Mouse (Mus musculus) kidney, adult 8-10 months (tissue): ENCODE measurements around the gene Phf21a.
A peak's percentile ranks its signal among the peaks of the same experiment; 100 is the strongest.
"Not testable (repeated sequence)": the region's sequence is repeated elsewhere in the genome, so short reads cannot be mapped to it uniquely, and the experiment has no call there.

Experiments
- DNase-seq, 2 experiments: peaks; one replicate each; pipeline ENCODE4 v3.0.0; 2022

Phf21a gene

DNA sequence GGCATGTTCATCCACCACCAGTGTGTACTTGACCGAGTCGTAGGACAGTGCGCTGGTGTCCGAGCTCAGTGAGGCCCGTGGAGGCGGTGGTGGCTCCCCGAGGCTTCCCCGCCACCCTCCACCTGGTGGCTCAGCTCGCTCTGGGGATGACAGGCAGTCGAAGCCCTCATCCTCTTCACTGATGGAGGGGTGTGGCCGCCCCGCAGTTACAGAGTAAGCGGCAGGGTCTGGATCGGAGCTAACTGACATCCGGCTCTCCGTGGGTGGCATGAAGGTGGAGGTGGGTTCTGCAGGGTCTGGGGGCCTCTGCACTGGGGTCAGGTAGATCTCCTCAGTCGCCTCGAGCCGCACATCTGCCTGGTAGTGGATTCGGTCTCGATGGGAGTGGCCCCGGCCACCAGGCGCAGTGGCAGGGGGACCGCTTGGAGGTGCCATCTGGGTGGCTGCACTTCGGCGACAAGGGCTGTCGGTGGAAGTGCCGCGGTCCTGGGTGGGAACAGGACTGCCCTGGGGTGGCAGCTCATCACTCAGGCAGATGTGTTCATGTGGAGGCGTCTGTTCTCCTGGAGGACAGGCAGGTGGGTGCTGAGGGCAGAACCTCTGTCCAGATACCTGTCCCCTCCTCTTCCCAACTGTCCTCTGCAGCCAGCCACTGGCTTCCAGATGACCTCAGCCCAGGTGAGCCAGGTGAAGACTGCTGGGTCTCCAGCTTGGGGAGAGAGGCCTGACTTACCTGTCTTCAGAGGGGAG lies 294.1 kb downstream of the Phf21a start:
- DNase-seq: no peak

DNA sequence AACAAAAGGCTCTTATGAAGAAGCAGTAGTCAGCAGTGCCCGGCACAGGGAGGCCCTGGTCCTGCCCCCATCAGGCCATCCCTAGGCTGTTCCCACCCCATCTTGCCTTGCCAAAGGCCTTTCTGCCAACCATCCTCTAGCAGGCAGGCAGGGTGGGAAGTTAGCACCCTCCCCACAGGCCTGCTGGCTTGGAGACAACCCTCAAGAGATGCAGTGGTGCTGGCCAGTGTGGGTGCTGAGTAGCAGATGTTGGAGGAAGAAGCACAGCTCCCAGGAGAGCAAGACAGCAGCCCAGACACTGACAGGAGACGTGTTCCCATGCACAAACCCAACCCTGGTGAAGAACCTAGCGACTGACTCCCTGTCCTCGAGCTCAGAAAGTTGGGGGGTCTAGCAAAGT lies 294.7 kb downstream of the Phf21a start:
- no peak for DNase-seq

DNA sequence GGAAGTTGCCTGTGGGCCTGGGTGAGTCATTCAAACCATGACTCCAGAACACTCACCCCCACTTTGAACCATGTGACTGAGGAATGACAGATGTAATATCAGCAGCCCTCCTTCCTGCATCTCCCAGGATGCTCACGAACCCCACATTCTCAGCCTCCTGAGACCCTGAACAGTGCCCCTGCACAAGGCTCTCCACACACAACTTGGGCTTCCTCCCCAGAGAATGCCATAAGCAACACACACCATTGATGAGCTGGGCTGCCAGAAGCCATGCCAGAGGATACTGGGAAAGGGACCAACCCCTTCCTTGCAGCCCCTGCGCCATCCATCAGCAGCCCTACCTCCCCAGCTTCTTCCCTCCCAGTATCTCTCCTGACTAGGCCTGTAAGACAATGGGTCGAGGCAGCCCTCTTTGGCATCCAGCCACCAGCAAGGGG lies 295.2 kb downstream of the Phf21a start:
- no peak for DNase-seq

DNA sequence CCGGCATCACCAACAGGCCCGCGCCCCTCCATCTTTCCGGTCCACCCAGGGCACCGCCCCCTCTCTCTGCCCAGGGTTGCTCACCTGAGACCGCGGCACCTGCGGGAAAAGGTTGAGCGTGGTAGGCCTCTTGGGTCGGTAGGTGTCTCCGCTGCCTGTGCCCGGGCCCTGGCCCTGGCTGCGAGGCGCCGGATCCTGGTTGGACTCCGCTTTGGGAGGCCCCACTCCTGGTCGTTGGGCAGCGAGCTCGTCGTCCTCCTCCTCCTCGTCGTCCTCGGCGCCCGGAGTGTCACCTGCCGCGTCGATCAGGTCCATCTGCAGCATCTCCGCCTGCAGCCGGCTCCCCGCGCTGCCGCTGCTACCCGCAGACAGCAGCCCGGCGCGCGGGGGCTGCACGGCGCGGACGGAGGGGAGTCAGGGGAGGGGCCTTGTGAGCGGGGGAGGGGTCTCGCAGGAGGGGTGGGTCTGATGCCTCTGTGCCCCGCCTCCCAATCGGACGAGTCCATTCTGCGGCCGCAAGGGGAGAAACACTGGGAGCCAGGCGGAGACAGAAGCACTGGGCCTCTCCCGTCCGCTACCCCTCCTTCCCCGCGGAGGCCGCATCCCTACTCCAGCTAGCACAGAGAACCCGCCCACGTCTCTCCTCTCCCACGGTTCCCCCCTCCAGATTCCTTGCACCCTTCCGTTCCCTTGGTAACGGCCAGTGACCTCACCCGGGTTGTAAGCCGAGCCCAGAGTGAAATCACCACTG lies 296.1 kb downstream of the Phf21a start:
- DNase-seq: peak; percentile 79 to 83

DNA sequence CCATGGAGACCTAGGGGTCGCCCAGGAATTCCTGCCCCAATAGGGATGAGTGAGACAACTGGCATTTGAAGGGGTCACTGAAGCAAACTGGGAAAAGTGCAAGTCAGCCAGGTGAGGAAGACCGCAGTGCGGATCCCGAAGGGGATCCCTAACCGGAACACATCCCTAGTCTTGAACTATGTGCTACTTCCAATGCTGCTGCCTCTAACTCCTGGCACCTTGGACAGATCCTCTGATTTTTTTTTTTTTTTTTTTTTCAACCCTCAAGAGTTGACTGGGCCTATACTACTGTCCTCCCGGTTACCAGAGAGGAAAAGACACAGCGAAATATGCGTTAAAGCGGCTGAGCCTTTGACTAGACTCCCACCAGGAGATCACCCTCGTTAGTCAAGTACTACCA lies 296.7 kb downstream of the Phf21a start:
- DNase-seq: no peak

DNA sequence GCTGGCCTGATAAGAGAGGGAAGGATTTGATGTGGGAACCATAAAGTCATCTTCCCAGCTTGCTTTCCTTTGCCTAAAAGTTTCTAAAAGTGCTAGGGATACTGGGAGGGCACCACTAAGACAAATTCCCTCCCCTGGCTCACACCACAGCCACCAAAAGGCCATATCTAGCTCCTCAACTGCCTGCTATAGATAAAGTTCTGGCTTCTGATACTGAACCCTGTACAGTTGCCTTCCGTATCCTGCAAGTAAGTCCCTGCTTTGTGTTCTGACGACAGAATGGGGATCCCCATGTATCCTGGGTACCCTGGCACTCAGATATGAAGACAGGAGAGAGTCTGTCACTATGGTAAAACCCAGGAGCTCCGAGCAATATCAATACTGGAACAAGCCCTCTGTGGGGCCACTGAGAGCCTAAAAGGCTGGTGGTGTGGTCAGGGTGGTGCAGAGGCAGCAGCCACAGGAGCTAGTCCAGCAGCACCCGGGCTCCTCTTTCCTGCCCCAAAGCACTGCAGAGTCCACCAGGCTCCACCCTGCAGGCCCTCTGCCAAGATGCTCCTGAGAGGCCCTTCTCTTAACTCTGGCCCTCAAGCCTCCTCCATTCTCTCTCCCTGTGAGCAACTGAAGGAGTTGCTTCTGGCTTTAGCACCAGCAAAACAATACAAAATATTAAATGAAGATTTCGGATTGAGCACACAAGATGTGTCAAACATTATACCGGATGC lies 297.5 kb downstream of the Phf21a start:
- DNase-seq: no peak

DNA sequence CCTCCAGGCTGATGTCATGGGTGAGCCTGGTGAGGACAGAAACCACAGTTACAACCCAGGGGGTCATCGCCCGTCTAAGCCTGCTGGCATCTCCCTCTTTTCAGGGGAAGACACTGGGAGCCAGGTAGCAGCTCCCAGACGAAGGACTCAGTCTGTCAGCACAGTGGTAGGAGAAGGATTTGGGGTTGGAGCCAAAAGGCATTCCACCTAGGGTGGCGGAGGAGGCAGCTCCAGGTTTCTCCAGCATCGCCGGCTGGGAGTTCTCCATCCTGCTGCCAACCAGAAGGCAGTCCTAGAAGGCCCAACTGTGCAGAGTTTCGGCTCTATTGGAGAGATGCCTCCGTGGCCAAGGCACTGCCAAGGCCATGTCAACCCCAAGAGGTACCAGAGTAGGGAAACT lies 298.2 kb downstream of the Phf21a start:
- no peak for DNase-seq

DNA sequence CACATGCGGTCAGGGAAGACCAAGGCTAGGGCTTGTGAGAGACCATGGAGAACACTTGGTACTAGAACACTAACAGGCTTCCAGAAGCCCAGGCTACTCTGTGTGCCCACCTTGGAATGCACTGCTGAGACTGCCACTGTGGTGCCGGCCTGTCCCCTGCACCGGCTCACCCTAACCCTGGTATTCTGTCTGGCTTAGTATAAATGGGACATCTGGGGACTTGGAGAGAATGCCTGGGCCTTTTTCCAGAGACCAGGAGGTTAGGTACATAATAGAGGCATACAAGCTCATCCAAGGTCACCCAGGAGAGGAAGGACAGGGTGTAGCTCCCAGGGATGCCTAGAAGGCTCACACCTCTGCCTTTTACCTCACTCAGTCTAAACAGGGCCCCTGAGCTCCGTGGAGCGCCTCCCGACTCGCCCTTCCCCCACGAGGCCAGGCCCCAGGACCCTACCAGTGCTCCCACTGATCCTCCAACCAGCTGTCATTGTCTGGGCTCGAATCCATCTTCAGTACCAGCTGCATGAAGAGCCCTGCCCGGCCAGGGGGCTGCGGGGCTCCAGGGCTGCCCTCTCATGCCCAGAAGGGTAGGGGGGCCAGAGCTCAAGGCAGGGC lies 298.9 kb downstream of the Phf21a start:
- no peak for DNase-seq

DNA sequence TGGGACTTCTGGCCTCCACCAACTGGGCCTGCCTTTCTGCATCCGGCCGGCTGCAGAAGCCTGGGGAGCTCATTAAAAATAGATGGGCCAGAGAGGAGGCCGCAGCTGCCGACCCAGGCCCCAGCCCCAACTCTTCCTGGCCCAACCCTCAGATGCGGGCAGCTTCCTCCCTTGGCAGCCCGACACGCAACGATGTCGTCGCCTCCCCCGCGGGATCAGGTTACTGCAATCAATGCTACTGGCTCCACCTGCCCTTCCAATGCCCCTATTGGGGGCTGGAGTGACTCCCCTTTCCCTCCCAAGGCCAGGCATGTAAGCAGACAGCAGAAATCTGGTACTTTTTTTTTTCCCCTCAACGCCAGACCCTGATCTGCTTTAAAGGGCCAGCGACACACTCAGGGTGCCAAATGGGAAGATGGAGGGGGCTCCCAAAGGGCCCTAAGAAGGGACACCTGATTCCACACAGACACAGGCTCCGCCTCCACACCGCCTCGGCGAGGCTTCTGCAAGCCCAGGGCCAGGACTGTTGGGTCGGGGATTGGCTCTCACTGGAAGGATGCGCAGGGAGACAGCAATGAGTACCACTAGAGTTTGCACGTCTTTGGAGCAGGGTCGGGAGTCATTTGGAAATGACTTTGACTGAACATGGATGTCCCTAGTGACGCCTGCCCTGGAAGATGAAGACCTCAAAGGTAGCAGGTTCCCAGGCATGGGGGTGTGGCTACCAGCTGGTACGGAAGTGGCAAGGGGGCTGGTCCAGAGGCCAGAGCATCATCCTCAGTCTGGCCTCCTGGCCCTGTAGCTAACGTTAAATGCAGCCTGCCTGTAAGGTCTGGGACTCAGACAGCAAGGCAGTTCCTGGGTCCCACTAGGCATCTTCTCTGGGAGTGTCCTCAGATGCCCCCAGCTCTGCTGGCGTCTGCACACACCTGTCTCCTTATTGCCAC lies 299.7 kb downstream of the Phf21a start:
- DNase-seq: no peak

DNA sequence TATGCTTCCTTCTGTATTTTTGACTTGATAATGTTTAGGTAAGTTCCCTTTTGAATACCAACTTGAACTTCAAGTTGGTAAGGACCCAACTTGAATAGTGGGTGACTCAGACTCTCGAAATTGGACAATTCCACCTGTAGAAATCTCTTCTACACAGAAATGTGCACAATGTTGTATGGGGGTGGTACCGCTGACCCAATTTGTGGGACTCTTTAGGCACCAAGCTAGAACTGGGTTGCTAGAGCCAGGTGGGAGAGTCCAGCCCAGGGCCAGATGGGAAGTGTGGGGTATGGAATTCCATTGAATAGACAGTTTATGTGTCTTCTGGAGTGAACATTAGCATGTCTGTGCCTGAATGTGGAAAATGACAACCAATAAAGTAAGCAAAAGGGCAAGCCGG lies 302.6 kb downstream of the Phf21a start:
- DNase-seq: no peak

DNA sequence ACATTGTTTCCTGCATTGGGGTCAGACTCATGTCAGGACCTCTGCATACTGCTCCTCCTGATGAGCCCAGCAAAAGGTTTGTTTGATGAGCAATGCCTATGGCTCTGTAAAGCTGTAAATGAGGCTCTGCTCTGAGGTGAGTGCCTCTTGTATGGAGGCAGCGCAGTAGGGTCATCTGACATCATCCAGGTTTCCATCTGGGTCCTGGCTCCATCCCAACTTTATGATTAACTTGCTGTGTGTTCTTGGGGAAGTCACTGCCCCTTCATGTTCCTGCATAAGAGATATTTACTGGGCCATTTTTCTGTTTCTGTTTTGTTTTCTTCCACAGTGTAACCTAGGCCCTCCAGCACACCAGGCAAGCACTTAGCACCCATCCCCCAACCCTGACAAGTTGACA lies 304.5 kb downstream of the Phf21a start:
- DNase-seq: no peak

DNA sequence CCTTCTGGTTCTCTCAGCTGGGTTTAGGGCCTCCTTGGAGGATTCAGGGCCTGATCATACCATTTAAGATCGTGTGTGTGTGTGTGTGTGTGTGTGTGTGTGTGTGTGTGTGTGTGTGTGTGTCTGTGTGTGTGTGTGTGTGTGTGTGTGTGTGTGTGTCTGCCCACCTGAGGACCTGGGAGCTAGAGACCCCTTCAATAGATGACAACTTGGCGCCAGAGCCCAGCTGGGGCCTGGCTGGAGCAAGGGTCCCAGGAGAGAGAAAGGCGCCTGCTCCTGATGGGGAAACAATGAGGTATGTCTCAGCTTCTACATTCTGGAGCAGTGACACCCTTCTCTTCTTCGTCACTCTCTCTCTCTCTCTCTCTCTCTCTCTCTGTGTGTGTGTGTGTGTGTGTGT lies 307.0 kb downstream of the Phf21a start:
- not testable (repeated sequence) for DNase-seq

DNA sequence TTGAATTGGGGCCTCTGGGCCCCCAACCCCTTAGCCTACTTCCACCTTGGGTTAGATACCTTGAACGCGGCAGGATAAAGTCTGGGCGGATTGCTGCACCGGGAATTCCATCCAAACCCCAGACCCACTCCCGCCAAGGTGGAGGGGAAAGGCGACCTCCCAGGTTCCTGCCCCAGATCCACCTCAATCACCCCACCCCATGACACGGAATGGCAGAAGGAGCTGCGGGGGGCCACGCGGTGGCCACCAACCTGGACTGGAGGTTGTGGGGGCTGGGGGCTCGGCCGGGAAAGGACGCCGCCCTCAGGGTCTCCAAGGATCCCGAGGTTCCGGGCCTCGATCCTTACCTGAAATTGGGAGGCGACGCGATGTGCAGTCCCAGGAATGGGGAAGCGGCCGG lies 307.8 kb downstream of the Phf21a start:
- DNase-seq: no peak

DNA sequence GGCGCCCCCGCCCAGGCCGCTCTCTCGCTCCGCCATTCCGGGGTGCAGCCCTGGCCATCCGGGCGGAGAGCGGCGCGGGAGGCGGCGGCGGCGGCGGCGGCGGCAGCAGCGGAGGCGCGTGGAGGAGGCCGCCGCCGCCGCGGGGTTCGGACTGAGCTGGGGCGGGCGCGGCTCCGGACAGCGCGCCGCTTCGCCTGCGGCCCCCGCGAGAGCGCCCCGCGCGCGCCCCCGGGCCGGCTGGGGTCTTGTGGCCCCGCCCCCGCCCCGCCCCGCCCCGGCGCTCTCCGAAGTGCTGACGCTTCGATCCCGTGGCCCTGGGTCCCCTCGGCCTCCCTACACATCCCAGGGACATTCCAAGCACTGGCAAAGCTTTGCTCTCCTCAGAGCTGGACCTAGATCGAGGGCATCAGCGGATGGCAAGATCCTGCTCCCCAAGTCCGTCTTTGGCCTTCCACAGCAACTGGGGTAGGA lies 308.2 kb downstream of the Phf21a start, which contains the start of gene Mapk8ip1:
Mapk8ip1 (minus strand) TSS at position 173 of the 471 bp plus-strand sequence.
- DNase-seq: no peak

DNA sequence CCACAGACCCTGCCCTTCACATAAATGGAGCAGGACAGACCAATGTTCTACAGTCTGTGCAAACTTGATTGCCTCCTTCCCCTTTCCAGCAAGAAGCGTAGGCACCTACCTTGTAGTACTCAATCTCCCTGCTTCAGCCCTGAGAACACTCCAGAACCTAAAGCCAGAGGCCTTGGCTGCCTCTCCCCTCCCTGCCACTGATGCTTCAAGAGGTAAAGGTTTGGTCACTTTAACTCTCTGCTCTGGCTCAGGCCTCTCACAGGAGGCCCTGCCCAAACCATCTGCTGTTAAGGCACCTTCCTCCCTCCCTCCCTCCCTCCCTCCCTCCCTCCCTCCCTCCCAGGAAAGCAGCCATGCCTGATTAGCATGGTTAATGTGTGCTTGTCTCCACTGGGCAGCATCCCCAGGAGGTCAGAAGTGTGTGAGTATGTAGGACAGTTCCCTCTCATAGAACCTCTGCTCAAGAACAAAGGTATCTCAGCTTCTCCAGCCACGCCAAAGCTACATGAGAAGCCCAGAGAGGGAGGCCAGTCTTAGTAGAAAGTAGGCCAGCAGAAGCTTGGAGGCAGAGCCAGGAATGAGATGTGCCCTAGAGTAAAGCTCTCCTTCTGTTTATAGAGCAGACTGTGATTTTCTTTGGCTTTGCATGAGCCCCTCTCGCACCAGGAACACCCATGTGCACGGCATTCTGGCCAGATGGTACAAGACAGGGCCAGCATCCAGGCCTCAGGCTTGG lies 309.8 kb downstream of the Phf21a start:
- DNase-seq: peak; percentile 52 to 63

DNA sequence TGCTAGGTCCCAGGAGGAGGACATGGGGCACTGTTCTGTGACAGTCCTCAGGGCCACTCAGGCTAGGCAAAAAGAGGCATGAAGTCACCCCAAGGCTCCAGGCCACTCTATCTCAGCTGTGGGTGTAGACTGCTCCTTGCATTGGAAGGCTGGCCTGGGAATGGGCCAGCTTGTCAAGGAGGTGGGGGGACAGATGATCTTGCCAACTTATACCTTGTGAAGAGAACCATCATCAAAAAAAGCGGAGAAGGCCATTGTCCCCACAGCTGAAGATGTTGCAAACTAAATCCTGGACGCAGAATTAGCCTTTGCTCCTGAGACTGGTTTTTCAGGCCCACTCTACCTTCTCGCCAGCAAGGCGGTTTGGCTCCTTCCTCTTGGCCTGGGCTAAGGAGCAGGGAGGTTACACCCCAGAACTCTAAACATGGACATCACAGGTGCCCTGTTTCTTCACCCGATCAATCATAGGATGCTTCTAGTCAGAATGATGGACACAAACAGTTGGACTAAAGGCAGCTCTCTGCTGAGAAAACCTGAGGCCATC lies 310.9 kb downstream of the Phf21a start:
- DNase-seq: no peak

DNA sequence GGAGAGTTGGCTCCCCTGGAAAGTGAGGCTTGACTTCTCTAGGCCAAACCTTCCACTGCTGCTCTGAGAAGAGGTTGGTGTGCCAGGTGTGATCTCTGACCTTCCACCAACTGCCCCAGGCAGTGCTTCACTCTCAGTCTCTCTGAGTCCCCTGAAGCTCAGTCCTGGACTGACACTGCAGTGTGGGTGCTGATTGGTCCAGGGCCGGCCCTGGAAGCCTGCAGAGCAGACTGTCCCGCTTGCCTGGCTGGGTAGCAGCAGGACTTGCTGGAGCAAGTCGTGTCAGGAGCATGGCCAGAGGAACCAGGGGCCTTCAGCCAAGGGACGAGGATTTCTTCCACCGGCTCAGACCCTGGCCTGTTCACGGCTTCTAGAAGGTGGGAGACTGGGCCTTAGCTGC lies 311.8 kb downstream of the Phf21a start:
- DNase-seq: no peak

DNA sequence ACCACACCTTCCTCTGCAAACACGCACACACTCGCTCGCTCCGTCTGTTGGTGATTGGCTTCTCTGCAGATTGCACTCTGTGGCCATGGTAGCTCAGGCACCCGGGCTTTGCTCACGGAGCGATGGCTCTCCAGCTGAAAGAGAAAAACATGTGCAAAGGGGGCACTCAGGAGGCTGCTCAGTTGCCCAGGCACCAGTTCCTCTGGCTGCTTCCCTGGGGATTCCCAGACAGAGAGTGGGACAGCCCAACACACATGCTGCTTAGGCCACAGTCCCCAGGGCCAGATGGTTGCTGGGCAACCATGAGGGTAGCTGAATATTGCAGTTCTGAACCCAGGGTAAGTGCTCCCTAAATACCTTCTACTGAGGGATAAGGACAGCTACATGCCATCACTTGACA lies 312.8 kb downstream of the Phf21a start:
- DNase-seq: no peak

DNA sequence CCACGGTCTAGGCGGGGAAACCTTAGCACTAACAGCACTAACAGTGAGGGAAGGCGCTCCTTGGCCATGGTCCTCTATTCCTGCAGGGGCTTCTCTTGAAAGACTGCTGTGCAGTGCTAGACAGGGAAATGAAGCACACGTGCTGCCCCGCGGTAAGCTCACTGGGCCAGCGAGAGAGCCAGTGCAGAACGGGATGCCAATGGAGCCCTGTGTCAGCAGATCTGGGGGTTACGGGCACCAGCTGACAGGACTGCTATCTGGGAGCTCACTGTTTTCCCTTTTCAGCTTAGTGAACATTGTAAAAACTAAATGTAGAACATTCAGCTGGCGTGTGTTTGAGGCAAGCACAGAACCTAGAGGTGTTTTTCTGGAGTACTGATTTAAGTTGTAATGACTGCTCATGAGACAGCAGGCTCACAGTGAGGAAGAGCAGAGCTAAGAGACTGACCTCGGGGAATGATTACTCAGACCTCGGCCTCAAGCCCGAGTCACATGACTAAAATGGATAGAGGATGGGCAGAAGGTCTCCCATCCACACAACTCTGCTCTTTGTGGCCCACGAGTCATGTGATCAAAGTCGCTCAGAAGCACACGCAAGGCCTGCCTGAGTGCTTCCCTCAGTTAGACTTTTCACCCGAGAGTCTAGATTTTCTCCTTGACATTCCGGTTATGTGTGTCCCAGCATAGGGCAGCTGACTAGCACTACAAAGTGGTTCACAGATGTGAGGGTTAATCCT lies 315.6 kb downstream of the Phf21a start:
- peak; percentile 71 to 77 for DNase-seq

DNA sequence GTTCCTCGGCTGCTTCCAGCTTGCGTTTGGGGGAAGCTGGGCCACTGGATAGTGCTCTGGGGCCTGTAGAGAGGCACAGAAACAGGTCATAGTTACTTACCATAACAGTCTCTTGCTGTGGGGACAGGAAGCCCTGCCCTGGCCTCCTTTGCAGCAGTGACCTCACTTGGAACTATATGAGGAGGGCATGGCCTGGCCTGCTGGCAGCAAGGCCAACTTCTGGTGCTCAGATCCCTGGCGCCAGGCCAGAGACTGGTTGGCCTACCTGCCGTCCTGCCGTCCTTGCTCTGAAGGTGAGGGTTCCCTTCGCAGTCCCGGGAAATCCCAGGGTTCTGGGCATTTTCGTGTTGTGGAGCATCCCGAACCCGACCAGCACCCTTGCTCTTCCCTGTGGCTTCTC lies 318.8 kb downstream of the Phf21a start:
- DNase-seq: no peak
